Mouse (Mus musculus): ENCODE measurements around the gene Rnf44. TPM values are rescaled to one million over a fixed set of nuclear protein-coding genes. Genes with fewer than 3 reads are reported as not detected.

Gene Rnf44
- polyA plus RNA-seq, 1 experiment from 2014 or later = 102 TPM

DNA sequence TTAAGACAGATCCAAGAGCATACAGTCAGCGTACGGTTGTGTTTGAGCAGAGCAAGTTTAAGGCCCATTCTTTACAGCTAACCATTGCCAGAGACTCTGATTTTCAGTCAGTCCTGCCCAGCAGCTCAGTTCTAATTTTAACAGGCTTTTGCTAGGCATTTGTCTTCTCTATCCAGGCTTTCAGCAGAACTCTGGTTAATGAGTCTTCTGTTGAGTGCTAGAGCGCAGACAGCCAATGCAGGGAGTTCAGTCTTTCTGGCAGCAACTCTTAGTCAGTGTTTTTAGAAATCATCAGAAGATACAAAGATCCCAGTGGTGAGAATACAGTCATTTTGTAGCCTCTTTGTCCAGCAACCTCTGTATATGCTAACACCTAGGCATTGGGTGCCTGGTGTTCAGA is 43.2 kb downstream of the Rnf44 start:
- H3K27ac ChIP-seq = no peak overlapping the region
- WGBS = 96% methylated on average over 3 of the region's 3 CpGs
- no peak for ATAC-seq (ENCODE audit: low FRiP score)

DNA sequence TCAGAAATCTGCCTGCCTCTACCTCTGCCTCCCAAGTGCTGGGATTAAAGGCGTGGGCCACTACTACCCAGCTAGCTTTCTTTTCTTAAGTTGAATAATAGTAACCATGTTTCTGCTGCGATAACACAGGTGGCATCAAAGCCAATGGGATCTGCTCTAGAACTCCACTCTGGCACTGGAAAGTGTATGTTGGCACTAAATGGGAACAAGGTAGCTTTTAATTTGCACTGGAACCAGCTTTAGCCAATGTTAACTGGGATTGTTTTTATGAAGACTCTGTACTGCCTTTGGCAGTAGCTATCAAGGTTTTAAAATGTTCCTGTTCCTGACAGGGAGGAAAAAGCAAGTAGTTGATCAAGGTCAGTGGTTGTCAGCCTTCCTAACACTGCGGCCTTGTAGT is 58.7 kb downstream of the Rnf44 start:
- Histone ChIP-seq H3K9ac (no peak overlapping the region), H3K4me1 (no peaks in the 10 kb centered on the region), H3K9me3 (no peaks in the 10 kb centered on the region), H3K4me2 (no peak overlapping the region), H3K36me3 (replicated peaks) (peaks cover 34% of the 10 kb centered on the region), H3K27me3 (no peaks in the 10 kb centered on the region), H3K27ac (no peak overlapping the region), H3K4me3 (replicated peaks) (no peak overlapping the region)
- WGBS = 92% methylated on average over 3 of the region's 3 CpGs
- no peak for ATAC-seq (ENCODE audit: low FRiP score)

More for the DNA sequence above, 43.2 kb downstream of the Rnf44 start:
- H3K4me2 ChIP-seq = no peak overlapping the region
- H3K36me3 ChIP-seq (replicated peaks) = peaks cover 97% of the 10 kb centered on the region
- no peaks in the 10 kb centered on the region for H3K27me3 ChIP-seq
- H3K4me3 ChIP-seq (replicated peaks) = no peak overlapping the region
- no peaks in the 10 kb centered on the region for H3K4me1 ChIP-seq
- H3K9ac ChIP-seq = no peak overlapping the region
- no peaks in the 10 kb centered on the region for H3K9me3 ChIP-seq

GRCm38 (mm10) chr13:54632731-54633277 is 60.9 kb downstream of the Rnf44 start:
- ATAC-seq (ENCODE audit: low FRiP score) = no peak
- no peaks in the 10 kb centered on the region for H3K9me3 ChIP-seq
- no peak overlapping the region for H3K9ac ChIP-seq
- no peak overlapping the region for H3K4me2 ChIP-seq
- 73% methylated on average over 3 of the region's 3 CpGs for WGBS
- H3K36me3 ChIP-seq (replicated peaks) = peaks cover 23% of the 10 kb centered on the region
- H3K27me3 ChIP-seq = no peaks in the 10 kb centered on the region
- no peak overlapping the region for H3K4me3 ChIP-seq (replicated peaks)
- H3K4me1 ChIP-seq = no peaks in the 10 kb centered on the region
- H3K27ac ChIP-seq = no peak overlapping the region

Other genes starting within 250 kb of the Rnf44 start
- gene Thoc3, start 225.1 kb downstream of the Rnf44 start, polyA plus RNA-seq (2016; fragmentation: Nextera tagmentation; extraction: Ambion mirVana) = 125 and 134 TPM in 2 replicates
- 20.3 and 20.8 TPM in 2 replicates for gene Simc1, start 190.1 kb downstream of the Rnf44 start, polyA plus RNA-seq (2016; fragmentation: Nextera tagmentation; extraction: Ambion mirVana)
- gene 4833439L19Rik, start 128.5 kb downstream of the Rnf44 start, polyA plus RNA-seq (2016; fragmentation: Nextera tagmentation; extraction: Ambion mirVana) = 243 and 259 TPM in 2 replicates
- gene Arl10, start 118.9 kb downstream of the Rnf44 start, polyA plus RNA-seq (2016; fragmentation: Nextera tagmentation; extraction: Ambion mirVana) = 44.4 and 50.3 TPM in 2 replicates
- gene Nop16, start 103.8 kb downstream of the Rnf44 start, polyA plus RNA-seq (2016; fragmentation: Nextera tagmentation; extraction: Ambion mirVana) = 60.4 and 62.0 TPM in 2 replicates
- gene Higd2a, start 103.7 kb downstream of the Rnf44 start, polyA plus RNA-seq (2016; fragmentation: Nextera tagmentation; extraction: Ambion mirVana) = 166 and 167 TPM in 2 replicates
- gene Cltb, start 82.6 kb downstream of the Rnf44 start, polyA plus RNA-seq (2016; fragmentation: Nextera tagmentation; extraction: Ambion mirVana) = 32.7 and 34.6 TPM in 2 replicates
- 74.1 and 76.7 TPM in 2 replicates for gene Faf2, start 72.1 kb downstream of the Rnf44 start, polyA plus RNA-seq (2016; fragmentation: Nextera tagmentation; extraction: Ambion mirVana)
- 0.05 TPM in 1 of 2 replicates, not detected in the other for gene Cdhr2, start 7.6 kb upstream of the Rnf44 start, polyA plus RNA-seq (2016; fragmentation: Nextera tagmentation; extraction: Ambion mirVana)
- 4.3 and 11.3 TPM in 2 replicates for gene Gprin1, start 56.0 kb upstream of the Rnf44 start, polyA plus RNA-seq (2016; fragmentation: Nextera tagmentation; extraction: Ambion mirVana)
- gene Sncb, start 72.7 kb upstream of the Rnf44 start, polyA plus RNA-seq (2016; fragmentation: Nextera tagmentation; extraction: Ambion mirVana) = 2.7 and 3.6 TPM in 2 replicates
- gene Eif4e1b, start 90.1 kb upstream of the Rnf44 start, polyA plus RNA-seq (2016; fragmentation: Nextera tagmentation; extraction: Ambion mirVana) = not detected in 2 replicates
- 12.8 and 14.2 TPM in 2 replicates for gene Tspan17, start 95.5 kb upstream of the Rnf44 start, polyA plus RNA-seq (2016; fragmentation: Nextera tagmentation; extraction: Ambion mirVana)

All from forebrain, embryonic 12.5 days (tissue).